Mouse (Mus musculus): Measurements from ENCODE around the gene Mogat1.

Mogat1 gene

GRCm38 (mm10) chr1:78536310-78537164, 25.7 kb downstream of the Mogat1 start:
- DNase-seq (ENCODE audit: low read depth, low spot score), result peak; percentile 86

DNA sequence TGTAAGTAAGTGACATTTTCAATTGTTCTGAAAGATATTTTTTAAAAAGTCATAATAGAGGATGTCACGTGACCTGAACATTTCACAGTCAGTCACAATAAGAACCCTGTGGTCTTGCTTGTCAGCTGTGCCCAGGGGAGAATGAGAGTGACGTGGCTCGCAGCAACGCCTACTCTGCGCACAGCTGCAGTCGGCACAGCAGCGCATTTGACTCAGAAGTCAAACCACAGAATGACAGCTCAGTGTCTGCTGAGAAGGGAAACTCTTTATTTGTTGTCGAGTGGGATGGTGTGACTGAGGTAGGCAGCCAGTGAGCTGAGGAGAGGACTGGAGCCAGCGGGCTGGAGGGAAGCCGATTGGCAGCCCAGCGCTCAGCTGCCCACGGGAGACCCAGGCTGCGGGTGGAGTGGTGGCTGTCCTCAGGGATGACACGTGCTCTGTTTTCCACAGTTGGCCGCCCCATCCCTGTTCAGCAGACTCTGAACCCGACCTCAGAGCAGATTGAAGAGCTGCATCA, 26.8 kb downstream of the Mogat1 start:
- DNase-seq (ENCODE audit: low read depth, low spot score), result peak; percentile 25

DNA sequence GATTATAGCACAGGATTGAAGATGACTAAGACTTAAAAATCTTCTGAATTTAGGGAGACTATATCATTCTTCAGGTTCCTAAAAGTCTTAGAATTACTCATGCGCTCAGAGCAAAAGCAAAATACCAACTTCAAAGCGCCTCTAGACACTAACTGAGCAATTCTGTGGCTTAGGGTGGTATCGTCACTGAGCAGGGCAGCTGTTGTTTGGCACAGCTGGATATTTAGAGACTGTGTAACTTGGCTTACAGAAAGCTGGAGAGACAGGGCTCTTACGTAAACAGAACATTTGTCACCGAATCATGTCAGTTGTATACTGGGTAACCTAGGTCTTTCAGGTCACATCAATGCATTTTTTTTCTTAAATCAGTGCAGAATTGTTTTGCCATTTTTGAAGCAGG, 27.6 kb downstream of the Mogat1 start:
- no peak for DNase-seq (ENCODE audit: low read depth, low spot score)

GRCm38 (mm10) chr1:78539166-78539565, 28.4 kb downstream of the Mogat1 start:
- no peak for DNase-seq (ENCODE audit: low read depth, low spot score)

DNA sequence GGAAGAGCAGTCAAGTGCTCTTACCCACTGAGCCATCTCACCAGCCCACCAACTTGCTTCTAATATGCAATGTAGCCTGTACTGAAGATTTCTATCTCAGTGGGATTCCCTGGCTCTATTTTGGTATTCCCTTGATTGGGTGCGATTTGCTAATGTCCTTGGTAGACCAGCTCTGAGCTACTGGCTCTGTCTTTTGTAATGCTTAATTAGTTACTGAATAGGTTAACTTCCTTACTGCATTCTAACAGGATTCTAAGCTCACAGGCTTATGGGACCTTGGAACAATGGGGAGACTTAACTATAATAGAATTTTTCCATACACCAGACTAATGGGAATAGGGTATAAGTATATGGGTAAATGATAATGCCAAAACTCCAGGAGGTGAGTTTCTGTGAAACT, 32.8 kb downstream of the Mogat1 start:
- peak; percentile 60 for DNase-seq (ENCODE audit: low read depth, low spot score)

- DNase-seq (ENCODE audit: low read depth, low spot score), result no peak
Observed at GRCm38 (mm10) chr1:78546258-78546657, 35.5 kb downstream of the Mogat1 start.

DNA sequence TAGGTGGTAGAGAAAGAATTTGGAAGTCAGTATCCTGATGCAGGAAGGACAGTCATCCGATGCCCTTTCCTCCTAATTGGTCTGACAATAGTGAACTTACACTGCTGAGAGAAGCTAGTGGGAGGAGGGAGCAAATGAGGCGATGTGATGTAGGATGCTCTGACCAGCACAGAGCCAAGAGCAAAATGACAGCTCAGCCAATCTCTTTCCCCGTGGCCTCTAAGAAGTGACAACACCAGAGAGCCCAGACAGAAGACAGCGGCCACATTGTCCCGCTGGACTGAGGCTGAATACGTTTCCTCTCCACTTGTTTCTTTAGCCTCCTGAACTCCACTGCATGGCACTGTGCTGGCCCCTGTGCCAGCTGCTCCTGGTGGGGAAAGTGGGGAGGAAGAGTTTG, 38.2 kb downstream of the Mogat1 start:
- DNase-seq (ENCODE audit: low read depth, low spot score), result no peak

GRCm38 (mm10) chr1:78554012-78554666, 43.3 kb downstream of the Mogat1 start:
- DNase-seq (ENCODE audit: low read depth, low spot score), result no peak

- no peak for DNase-seq (ENCODE audit: low read depth, low spot score)
Observed at GRCm38 (mm10) chr1:78566963-78567362, 56.2 kb downstream of the Mogat1 start.

DNA sequence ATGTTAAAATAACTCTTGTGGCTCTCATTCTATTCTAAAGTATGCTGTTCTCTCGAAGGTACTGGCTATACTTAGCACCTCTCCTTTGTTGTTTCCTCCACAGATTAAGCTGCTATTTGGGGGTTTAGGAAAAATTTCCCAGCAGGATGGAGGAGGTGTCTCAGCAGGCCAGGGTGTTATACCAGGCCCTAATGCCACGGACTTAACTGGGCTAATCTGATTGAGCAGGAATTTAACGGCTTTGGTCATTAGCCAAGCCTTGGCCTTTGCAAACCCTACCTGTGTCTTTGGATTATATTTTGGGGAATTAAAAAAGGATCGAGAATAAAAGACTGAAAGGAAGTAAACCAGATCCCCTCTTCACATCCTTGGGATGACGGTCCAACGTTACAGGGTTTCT, 56.6 kb downstream of the Mogat1 start:
- no peak for DNase-seq (ENCODE audit: low read depth, low spot score)

DNA sequence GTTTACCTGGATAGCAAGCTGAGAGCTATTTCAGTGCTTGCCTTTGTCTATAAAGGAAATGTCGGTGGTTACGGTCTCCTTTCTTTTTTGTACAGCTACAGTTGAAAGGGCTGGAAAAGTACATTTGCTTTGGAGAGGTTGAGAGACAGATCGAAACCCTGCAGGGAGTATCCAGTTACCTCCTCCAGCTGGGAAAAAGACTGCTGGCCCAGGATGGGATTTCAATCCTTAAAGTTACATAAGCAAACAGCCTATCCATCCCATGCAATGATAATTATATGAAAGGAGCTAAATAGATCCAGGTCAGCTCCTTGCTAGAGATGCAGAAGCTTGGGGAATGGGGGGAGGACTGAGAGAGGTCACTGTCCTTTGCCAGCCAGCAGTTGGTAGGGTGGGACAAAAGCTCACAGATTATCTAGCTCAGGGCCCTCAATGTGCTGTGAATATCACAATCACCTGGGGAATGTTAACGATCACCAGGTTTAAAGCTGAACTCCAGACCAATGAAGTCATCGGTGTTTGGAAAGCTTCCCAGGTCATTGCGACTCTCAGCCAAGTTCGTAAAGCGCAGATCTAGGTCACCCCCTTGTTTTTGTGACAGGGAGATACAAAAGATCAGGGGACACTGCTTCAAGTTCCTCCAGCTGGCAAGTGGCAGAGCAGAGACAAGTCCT, 57.2 kb downstream of the Mogat1 start:
- DNase-seq (ENCODE audit: low read depth, low spot score), result peak; percentile 56

DNA sequence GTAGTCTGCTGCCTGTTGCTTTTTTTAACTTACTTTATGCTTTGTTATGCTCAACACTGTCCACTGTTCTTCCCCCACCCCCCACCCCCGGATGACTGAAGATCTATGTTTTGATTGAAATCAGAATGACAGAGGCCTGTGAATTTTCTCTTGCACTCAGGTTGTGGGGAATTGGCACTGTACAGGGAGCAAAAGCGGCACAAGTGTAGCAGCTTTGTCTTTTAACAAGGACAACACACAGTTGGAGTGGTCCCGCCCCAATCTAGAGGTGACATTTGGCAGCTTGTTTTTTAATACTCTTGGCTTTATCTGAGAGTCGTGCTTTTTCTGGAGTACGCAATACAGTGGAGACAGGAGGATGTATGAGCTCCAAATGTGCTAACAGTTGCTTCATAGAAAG, 58.8 kb downstream of the Mogat1 start:
- peak; percentile 23 for DNase-seq (ENCODE audit: low read depth, low spot score)

GRCm38 (mm10) chr1:78585080-78585479, 74.3 kb downstream of the Mogat1 start:
- DNase-seq (ENCODE audit: low read depth, low spot score), result no peak

GRCm38 (mm10) chr1:78586986-78587385, 76.2 kb downstream of the Mogat1 start:
- no peak for DNase-seq (ENCODE audit: low read depth, low spot score)
